Mouse (Mus musculus) Muller cell, postnatal 12 days (primary cell): ENCODE results near the gene 4930469K13Rik.

Experiments used
- DNase-seq: peaks from one replicate; pipeline ENCODE4 v3.0.0-alpha.2; 2015; ENCODE audit errors: inconsistent ontology term

Gene 4930469K13Rik

DNA sequence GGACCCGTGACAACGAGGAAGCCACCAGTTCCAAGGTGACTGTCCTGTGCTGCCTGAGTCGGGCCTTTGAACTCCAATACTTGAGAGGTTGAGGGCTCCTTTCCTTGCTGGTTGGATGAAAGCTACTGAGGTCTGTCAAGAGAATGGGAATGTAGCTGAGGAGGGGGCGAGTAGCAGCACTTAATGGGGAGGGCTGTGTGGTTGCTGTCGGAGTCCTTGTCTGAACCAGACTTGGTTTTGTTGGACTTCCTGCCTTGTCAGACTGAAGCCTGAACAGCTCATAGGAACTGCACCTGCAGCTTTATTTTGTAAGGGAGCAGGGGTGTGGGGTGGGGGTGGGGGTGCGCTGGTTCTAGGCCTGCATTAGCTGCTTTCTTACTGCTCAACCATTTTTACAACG is 19.8 kb downstream of the 4930469K13Rik start:
- no peak for DNase-seq

DNA sequence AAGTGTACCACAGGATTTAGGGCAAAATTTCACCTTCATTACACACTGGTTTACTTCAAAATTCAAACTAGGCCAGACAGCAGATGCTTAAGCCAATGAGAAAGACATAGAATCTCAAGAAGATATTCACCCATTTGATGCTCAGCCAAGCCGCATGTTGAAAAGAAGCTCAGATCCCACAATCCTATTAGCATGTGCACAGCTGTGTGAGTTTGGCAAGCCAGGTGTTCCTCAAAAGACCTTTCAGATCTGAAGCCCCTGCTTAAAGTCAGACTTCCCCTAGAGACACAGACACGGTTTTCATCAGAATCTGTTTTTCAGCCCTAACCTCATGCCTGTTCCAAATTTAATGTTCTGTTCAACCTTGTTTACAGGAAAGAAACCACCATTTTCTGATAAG is 20.5 kb downstream of the 4930469K13Rik start:
- no peak for DNase-seq

DNA sequence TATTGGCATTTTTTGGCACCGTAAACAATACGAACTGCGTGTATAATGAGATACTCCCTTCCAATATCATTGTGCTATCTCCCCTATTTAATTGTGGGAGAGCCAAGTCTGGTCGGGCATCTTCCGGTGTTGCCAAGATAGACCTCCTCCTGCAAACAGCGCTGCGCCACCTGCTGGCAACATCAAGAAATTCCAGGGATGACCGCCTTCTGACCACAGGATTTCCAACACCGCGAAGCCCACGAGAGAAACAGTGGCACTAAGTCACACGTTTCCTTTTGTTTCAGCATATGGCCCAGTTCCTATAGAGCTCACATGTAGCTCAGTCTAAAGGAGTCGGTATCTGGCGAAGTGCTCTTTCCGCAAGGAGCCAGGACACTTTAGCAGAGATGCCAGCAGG is 24.6 kb downstream of the 4930469K13Rik start:
- peak; percentile 59 for DNase-seq

DNA sequence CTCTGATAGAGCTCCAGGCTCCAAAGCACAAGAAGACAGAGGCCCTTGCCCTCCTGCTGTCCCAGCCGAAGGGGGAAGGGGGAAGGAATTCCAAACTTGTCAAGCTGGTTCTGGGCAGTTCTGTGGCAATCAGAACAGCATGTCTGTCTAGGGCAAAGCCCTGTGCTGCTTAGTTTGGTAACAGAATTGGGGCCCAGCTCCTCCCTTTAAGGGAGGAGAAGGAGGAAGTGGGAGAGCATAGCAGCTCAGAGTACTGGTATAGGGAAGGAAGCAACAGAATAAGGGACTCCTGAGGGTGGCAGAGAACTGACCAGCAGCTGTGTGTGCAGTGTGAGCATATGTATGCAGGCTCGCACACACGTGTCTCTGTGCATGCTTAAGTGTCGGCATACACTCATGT is 26.0 kb downstream of the 4930469K13Rik start:
- DNase-seq = peak; percentile 44

DNA sequence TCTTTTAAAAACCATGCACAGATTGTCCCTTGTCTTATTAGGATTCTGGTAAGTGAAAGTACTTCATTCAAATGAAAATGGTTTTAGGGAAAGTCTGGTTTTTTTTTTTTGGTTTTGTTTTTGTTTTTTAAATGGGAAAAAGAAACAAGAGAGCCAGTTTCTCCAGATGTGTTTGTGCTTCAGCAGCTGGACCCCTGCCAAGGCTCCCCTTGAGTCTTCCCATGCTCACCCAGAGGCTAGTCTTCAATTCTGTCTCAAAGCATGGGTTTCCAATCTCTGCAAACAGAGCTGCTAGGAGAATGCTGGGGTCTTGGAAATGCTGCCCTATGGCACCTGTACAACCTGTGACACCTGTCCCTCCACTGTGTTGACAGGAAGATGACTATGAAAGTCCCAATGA is 27.8 kb downstream of the 4930469K13Rik start:
- DNase-seq = no peak

DNA sequence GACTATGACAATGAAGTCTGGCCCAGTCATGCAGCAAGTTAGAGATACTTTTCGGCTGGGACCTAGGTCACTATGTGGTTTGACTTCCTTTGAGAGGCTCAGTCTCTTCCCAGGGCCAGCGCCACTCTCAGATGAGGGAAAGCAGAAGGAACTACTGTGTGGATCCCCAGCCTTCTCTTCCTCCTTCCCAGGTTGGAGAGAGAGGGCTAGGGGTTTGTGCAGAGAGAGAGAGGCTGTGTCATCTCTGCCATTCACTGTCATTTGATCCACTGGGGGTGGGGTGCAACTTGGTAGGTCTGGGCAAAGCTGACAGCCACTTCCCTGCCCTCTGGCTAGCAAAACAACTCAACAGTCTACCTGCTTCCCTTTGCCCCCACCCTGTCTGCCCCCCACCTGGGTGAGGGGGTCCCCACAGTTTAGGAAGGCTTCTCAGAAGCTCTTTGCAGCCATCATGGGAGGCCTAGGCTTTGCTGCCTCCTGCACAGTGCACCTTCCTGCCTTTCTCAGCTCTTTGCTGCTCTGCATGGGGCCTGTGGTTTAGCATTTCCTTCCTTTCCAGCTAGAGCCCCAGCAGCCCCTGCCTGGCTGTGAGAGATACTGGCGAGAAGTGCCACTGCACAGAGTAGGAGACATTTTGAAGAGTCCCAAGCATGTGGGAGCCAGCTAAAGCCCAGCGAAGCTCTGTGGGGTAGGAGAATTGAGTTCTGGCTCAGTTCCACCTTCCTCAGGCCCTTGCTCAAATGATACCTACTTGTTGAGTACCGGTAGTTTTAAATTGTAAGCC is 34.5 kb downstream of the 4930469K13Rik start:
- DNase-seq = no peak

DNA sequence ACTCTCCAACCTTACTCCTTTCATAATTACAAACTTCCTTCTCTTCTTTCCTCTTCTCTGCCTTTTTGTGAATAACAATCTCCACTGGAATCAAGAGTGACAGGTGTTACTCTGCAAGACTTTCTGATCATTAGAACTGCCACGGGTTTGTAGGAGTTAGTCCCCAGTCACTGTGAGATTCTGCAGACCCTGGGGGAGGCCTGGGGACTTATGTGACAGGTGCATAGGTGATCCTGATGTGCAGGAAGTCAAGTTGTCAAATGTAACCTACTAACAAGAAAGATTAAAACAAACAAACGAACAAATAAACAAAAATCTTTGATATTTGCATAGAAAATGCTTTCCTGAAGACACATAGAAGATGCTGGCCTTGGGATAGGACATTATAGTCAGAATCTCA is 35.1 kb downstream of the 4930469K13Rik start:
- DNase-seq = no peak

DNA sequence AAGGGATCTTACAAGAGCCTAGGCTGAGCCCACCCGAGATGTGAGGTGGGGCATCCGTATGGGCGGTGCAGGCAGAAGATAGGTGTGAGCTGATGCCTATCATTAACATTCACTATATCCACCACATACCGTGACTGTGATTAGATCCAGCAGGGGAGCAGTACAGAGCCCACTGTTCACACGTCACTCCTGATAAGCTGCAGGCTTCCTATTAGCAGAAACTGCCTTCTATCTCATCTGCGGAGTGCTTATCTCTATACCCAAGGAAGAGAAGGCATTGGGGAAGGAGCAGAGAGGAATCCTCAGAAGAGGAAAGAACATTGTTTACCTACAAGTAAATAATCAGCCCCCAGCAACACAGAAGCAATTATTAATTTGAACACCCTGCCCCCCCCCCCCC is 36.6 kb downstream of the 4930469K13Rik start:
- DNase-seq = no peak

DNA sequence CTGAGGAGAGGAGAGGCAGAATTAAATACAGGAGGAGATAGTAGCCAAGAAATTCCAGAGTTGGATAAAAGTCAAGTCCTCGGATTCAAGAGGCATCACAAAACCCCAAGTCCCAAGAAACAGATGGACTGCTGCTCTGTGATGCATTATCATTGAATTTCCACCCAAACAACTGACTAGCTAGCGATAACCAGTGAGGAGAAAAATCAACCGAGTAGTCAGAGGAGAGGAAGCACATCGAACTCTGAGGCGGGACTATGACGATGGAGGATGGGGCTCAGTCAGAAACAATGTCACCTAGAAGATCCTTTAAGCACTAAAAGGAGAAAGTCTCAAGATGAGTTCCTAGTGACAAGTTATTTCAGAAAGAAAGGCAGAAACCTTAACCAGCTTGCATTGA is 39.4 kb downstream of the 4930469K13Rik start:
- DNase-seq = no peak

DNA sequence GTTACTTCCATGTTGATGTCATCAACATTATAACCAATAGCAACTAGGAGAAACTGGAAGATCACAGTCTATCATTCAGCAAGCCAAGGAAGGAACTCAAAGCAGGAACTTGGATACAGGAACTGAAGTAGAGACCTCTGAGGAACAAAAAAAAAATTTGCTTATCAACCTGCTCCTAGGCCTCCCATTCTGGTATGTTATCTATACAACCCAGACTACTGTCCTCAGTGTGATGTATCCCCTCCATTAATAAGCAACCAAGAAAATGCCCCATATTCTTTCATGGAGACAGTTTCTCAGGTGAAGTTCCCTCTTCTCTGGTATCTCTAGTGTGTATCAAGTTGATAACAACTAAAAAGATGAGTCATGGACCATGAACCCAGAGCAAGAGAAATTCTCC is 40.0 kb downstream of the 4930469K13Rik start:
- DNase-seq = no peak

DNA sequence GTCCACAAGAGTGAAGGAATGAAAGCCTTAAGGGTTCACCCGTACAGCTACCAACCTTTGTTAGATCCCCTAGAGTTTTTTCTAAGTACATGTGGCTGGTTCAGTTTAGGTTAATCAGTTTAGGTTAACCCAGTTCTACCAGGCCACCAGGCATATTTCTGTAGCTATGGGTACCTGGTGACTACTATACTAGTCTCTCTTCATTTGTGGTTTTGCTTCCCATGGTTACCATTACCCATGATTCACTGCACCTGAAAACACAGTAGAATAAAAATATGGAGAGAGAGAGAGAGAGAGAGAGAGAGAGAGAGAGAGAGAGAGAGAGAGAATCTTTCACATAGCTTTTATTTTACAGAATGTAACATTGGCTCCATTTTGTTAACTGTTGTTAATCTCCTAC is 41.6 kb downstream of the 4930469K13Rik start:
- no peak for DNase-seq

DNA sequence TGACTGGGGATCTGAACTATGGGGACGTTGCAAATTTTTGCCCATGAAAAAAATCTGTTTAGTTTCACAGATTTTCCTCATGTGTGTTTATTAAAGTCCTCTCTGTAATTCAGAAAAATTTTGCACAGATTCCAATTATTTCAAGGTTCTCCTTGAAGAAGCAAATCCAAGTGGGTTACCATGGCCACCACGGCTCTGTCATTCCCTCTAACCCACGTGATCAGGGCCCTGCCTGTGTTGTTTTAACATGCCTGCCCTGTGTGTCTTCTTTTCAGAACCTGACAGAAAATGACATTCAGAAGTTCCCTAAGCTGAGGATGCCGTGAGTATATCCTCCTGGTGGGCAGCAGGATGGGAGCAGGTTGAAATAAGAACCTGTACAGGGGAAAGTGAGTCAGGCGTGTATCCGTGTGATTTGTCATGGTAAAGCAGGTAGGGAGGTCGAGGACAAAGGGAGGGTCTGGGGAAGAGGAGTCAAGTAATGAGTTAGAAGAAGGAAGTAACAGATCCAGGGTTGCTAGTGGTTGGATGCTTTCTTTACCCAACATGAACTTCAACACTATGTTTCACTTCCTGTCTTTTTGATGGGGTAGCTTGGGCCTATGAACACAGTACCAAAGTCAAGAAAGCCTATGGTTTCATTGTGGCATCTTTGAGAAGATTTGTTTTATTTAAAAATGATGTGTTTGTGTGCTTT is 44.2 kb downstream of the 4930469K13Rik start:
- DNase-seq = no peak

DNA sequence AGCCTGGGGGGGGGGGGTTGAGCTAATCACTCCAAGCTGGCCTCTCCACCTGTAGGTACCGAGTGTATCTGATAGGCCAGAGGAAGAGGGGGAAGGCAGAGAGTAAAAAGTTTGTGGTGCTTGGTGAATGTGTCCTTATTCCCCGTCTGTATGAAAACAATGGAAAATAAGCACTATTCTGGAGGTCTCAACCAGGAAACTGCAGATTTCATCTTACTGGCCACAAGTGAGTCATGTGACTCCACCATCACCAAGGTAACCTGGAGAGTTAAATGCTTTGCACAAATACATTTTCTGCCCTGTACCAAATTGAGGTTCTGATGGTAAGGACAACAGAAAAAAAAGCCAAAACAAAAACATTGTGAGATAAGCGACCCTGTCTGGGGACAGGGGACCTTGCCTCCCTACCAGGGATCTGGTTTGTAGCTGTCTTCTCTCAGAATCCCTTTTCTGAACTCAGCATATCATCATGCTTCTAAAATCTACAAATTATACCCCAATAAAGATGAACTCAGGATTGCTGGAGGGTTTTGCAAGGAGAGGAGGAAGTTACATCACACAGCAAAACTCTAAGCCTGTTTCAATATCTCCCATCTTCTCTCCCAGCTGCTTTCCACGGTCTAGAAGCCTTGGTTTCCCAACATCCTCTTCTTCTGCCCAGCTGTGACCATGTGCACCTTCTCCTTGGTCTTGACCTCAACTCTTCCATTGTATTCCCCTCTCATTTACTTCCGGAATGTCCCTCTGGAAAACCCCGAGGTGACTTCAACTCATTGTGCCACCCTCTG is 45.1 kb downstream of the 4930469K13Rik start:
- no peak for DNase-seq

DNA sequence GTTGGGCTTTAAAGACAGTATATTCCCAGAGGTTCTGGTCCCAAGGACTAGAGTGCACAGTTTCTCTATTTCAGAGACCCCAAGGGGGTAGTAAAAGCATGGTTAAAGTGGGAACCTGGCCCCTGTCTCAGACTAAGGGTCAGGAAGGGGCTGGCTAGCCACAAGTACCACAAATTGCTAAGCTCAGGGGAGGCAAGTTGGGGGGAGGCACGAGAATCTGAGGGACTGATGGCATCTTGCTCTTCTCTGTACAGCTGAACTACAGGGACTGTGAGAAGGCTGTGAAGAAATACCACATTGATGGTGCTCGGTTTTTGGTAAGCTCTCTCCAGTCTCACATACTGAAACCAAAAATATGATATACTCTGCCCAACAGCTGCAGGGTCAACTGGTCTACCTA is 47.7 kb downstream of the 4930469K13Rik start:
- no peak for DNase-seq

DNA sequence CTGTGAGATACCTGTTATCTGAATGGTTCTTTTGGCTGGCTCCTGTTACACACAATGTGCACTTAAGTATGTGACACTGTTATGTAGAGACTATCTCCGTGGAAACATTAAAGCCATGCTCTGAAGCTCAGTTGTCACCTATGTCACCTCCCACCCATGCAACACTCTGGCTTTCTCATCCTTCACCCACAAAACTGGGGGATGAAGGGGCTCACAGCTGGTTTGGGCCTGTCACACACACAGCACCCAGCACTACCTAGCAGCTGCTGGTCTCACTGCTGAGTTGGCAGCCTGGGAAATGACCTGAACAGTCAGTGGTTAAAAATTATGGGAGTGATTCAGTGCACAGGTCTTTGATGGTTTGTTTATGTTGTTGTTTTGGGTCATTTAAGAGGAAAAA is 48.3 kb downstream of the 4930469K13Rik start:
- no peak for DNase-seq

DNA sequence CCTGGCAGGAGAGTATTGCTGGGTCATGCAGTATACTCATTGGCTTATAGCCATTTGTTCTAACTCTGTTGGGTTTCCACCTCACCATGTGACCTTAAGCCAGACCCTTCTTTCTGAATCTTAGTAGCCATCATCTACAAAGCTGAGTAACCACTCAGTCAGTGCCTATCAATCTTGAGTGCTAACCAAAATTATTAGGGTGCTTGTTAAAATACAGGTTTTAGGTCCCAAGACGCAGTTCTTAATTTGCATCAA is 49.3 kb downstream of the 4930469K13Rik start:
- no peak for DNase-seq

DNA sequence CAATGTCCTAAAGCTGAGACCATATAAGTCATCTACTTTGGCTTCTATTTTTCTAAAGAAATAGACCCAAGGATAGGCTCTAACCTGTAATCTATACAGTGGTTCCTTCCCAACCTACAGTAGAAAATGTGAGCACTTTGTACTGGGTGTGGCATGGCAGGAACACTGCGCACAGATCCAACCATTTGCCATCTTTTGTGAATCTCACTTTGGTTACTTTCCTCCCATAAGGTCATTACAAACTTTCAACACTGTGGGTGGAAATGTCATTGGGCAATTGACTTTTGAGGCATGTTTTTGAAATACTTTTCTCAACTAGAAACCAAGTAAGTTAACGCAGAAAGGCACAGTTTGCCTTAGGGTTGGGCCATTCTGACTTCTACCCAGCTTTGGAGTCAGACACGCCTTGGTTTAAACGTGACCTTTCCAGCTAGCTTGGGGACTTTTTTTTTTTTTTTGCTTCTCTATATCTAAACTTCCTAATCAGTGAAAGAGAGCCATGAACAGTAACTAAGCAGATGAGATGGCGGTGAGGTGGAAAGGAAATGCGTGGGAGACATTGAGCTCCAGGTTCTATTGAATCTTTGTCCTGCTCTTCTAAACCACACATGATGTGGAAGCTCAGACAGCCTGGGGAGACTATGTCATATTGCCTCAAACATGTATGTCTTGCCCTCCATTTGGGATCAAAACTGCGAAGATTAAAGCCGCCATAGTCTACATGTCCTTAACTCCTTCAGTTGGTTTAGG is 49.8 kb downstream of the 4930469K13Rik start:
- DNase-seq = no peak

DNA sequence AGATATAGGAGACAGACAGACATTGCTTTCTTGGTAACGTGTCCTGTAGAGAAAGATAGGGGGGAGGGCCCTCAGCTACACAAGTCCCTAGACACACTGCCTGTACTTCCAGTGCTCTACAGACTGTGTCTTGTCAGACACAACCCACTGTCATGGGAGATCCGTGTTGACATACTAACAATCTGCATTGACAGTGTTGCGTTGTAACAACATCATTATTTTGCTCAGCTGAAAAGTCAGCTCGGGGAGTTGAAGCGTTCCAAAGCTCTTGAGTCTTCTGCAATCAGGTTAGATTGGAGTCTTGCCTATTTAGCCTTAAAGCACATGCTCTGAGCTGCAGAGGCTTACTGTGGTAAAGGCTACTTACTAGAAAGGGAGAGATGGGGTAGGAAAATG is 50.8 kb downstream of the 4930469K13Rik start:
- no peak for DNase-seq

DNA sequence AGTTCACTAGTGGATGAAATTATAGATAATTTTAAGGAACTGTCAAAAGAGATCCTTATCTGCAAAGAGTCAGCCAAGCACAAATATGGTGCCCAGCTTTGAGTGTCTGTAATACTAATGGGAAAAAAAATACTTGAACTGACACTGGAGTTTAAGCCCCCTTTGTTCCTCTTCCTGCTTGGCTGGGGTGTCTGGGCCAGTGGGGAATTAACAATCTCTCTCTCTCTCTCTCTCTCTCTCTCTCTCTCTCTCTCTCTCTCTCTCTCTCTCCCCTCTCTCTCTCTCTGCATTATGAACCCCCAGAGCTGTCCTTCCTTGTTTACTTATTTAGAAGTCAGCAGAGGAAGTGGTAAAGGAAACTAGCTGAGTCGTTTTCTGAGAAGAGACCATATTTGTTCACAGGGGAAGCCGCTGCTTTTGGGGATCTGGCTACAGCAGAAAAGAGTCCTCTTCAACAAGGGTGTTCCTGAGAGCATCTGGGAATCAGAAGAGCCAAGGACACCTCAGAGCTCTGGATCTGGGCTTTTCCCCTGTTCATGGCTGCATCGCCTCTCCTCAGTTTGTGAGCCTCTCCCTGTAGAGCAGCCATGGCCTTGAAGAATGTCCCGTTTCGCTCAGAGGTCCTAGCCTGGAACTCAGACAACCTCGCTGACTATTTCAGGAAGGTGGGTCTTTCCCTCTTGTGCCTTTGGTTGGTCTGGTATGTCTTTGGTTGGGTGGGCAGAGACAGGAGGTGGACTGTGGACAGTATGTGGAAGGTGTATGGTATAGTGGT is 51.4 kb downstream of the 4930469K13Rik start, which contains the start of gene Lcp2:
Lcp2 (plus strand) TSS at position 154 of the 775 bp plus-strand sequence.
- no peak for DNase-seq

DNA sequence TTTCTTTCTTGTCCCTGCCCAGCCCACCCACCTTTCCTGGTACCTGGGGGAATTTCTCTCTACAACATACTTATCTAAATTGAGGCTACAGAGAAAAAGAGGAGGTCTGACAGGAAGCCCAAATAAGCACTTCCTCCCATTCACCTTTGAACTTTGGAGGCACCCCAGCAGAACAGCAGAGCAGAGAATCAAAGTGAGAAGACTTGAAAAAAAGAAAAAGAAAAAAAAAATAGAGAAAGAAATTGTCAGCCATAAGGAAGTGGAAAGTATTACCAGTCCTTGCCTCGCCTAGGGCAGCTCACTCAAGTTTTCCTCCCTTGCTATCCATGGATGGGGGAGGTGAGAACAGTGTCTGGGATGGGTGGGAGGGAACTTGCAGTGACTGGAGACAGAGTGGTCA is 55.5 kb downstream of the 4930469K13Rik start:
- no peak for DNase-seq

DNA sequence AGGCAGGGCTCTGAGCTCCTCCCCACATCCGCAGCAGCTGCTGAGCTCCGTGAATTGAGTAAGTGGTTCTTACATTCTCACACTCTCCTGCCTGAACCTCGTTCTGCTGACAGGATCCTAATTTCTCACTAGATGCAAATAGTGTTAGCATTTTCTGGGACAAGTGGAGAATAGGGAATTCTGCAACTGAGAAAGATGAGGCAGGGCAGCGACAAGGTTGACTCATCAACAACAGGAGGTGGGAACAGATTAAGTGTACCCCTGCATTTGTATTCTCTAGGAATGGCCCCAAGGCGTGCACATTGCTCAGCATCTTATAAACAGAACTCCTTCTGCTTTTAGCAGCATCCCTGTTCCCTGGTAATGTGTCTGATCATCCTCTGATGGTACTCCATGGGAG is 58.3 kb downstream of the 4930469K13Rik start:
- no peak for DNase-seq
